Mouse (Mus musculus): ENCODE measurements around the gene AI593442.

GRCm38 (mm10) chr9:52722626-52723025, 43.0 kb upstream of the AI593442 start:
- TF ChIP-seq CTCF (conservative IDR thresholded peaks at IDR 0.05; ENCODE audit: low read length) (no peak), POU5F1 (IDR thresholded peaks at IDR 0.05; ENCODE audit: borderline replicate concordance, low read length) (no peak), NANOG (IDR thresholded peaks at IDR 0.05; ENCODE audit: borderline replicate concordance, low read length) (no peak)

Data from E14TG2a.4 (cell line).